Mouse (Mus musculus) heart, embryonic 16.5 days (tissue): ENCODE measurements at regions not wholly inside any gene's neighbourhood (a gene's known extent, or its start where the extent isn't known, plus 50 kb on each side); places are given as distances from the start of the nearest gene placed in this dataset.

Experiments used
- ATAC-seq: fragments of 200-750 bp; cut with Nextera tagmentation; replicated peaks from 2 replicates; pipeline ENCODE4 v1.8.0; 2017; ENCODE audit warnings: moderate number of reproducible peaks; ENCODE audit not compliant: insufficient read depth, low FRiP score; ENCODE audit errors: extremely low read depth
- H3K27ac ChIP-seq: fragments of 300-500 bp; sonication (generic); 2 replicates; pipeline ENCODE4 v1.5.1; 2014; ENCODE audit warnings: mild to moderate bottlenecking, low read length, control low read depth, moderate library complexity
- H3K27me3 ChIP-seq: fragments of 300-500 bp; sonication (generic); 2 replicates; pipeline ENCODE4 v1.6.1; 2014; ENCODE audit warnings: low read length, mixed read lengths; ENCODE audit not compliant: control insufficient read depth, insufficient read depth
- H3K36me3 ChIP-seq: fragments of 300-500 bp; sonication (generic); 2 replicates; pipeline ENCODE4 v1.6.1; 2014; ENCODE audit not compliant: control insufficient read depth, insufficient read depth
- H3K4me1 ChIP-seq: fragments of 300-500 bp; sonication (generic); 2 replicates; pipeline ENCODE4 v1.6.1; 2014; ENCODE audit warnings: low read length, mixed read lengths; ENCODE audit not compliant: control insufficient read depth, insufficient read depth
- H3K4me2 ChIP-seq: fragments of 300-500 bp; sonication (generic); 2 replicates; pipeline ENCODE4 v1.6.1; 2014; ENCODE audit warnings: low read depth, mild to moderate bottlenecking, control low read depth, low read length
- H3K4me3 ChIP-seq: fragments of 300-500 bp; sonication (generic); 2 replicates; pipeline ENCODE4 v1.5.1; 2014; ENCODE audit warnings: mild to moderate bottlenecking, control low read depth, low read length
- H3K9ac ChIP-seq: fragments of 300-500 bp; sonication (generic); 2 replicates; pipeline ENCODE4 v1.6.1; 2014; ENCODE audit warnings: low read length, control low read depth
- H3K9me3 ChIP-seq: fragments of 300-500 bp; sonication (generic); replicated peaks from 2 replicates; pipeline ENCODE4 v1.6.1; 2016; ENCODE audit warnings: low read length; ENCODE audit not compliant: control insufficient read depth
- WGBS: fragments of 180-500 bp; shearing (Covaris S2); extraction: QIAGEN DNeasy Blood & Tissue Kit; methylation state at CpG from one replicate; pipeline ENCODE4 v1.1.7; 2014; 5-methylcytosine and 5-hydroxymethylcytosine counted together

DNA sequence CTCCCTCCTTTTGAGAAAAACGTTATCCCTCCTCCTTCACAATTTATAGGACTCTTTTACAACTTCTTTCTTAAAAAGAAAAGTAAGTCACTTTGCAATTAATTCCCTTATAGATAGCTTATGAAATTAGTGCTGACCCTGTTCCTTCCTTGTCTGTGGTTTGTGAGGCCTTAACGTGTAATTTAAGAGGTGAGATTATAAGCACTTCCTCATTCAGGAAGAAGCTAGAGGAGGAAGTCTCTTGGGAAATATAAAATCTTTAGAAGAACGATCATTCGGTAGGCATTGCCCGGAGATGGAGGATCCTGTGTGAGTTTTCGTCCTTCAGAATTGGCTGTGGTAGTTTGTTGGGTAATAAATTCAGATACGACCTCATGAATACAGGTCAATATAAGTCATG, 98.0 kb downstream of the Mbl2 start:
- Histone ChIP-seq H3K4me1 (no peaks in the 10 kb centered on the region), H3K36me3 (no peaks in the 10 kb centered on the region), H3K4me2 (no peak overlapping the region), H3K9me3 (no peaks in the 10 kb centered on the region), H3K27ac (no peak overlapping the region), H3K9ac (no peak overlapping the region), H3K4me3 (no peak overlapping the region), H3K27me3 (no peaks in the 10 kb centered on the region)
- WGBS, result 79% methylated on average over 7 of the region's 7 CpGs
- ATAC-seq, result no peak

DNA sequence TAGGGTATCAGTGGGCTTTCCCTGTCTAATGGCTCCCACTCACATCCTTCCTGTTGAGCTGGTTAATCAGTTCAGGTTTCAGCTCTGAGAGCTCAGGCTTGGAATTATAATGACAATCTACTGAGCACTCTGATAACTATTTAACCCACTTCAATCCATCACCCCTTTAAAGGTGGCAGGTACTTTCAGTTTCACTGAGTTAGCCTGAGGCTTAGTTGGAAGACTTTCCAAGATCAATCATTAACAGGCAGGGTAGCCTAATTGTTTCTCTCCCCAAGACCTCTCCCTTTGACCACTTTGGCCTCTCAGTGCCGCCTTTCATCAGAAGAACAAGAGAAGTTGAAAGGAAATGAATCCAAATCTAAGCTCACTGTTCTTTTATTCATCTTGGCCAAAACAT, 99.1 kb downstream of the Mbl2 start:
- Histone ChIP-seq H3K36me3 (no peaks in the 10 kb centered on the region), H3K9me3 (no peaks in the 10 kb centered on the region), H3K4me1 (no peaks in the 10 kb centered on the region), H3K4me2 (no peak overlapping the region), H3K4me3 (no peak overlapping the region), H3K27ac (no peak overlapping the region), H3K9ac (no peak overlapping the region), H3K27me3 (no peaks in the 10 kb centered on the region)
- 66% methylated on average over 1 of the region's 1 CpGs for WGBS
- ATAC-seq, result no peak

- Histone ChIP-seq H3K4me1 (no peaks in the 10 kb centered on the region), H3K9me3 (no peaks in the 10 kb centered on the region), H3K36me3 (no peaks in the 10 kb centered on the region), H3K27me3 (no peaks in the 10 kb centered on the region), H3K4me2 (no peak overlapping the region), H3K4me3 (no peak overlapping the region), H3K9ac (no peak overlapping the region), H3K27ac (no peak overlapping the region)
- 81% methylated on average over 5 of the region's 5 CpGs for WGBS
- no peak for ATAC-seq
Observed at GRCm38 (mm10) chr19:30344401-30344800, 111.7 kb downstream of the Mbl2 start.

- 70% methylated on average over 6 of the region's 6 CpGs for WGBS
Observed at GRCm38 (mm10) chr19:30348924-30349323, 116.2 kb downstream of the Mbl2 start.

DNA sequence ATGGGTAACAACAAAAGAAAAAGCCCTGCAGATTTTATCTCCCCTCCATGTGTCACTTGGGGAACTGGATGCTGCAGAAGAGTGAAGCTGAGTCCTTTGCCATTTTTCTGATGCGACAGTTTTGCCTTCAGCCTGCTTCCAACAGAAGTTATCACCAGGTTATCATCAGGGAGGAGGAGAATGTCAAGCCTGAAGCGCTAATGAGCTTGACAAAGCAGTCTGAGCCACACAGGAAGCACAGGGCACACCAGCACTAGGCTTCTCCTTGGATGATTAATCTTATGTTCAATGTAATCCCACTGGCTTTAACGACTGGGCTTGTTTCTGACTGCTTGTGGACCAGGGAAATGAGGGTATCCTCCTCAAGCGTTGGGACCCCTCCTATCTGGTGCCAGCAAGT, 122.2 kb downstream of the Mbl2 start:
- Histone ChIP-seq H3K27me3 (no peaks in the 10 kb centered on the region), H3K4me3 (no peak overlapping the region), H3K4me1 (peaks cover 3% of the 10 kb centered on the region; the same call in 1 of the 2 replicates), H3K4me2 (no peak overlapping the region), H3K9ac (no peak overlapping the region), H3K9me3 (no peaks in the 10 kb centered on the region), H3K27ac (no peak overlapping the region), H3K36me3 (no peaks in the 10 kb centered on the region)
- no peak for ATAC-seq
- WGBS, result 9% methylated on average over 4 of the region's 4 CpGs

More at GRCm38 (mm10) chr19:30348924-30349323, 116.2 kb downstream of the Mbl2 start:
- no peak overlapping the region for H3K27ac ChIP-seq
- no peak overlapping the region for H3K4me3 ChIP-seq
- no peaks in the 10 kb centered on the region for H3K27me3 ChIP-seq
- H3K9ac ChIP-seq, result no peak overlapping the region
- H3K9me3 ChIP-seq, result no peaks in the 10 kb centered on the region
- no peaks in the 10 kb centered on the region for H3K36me3 ChIP-seq
- no peak for ATAC-seq
- no peaks in the 10 kb centered on the region for H3K4me1 ChIP-seq
- no peak overlapping the region for H3K4me2 ChIP-seq

DNA sequence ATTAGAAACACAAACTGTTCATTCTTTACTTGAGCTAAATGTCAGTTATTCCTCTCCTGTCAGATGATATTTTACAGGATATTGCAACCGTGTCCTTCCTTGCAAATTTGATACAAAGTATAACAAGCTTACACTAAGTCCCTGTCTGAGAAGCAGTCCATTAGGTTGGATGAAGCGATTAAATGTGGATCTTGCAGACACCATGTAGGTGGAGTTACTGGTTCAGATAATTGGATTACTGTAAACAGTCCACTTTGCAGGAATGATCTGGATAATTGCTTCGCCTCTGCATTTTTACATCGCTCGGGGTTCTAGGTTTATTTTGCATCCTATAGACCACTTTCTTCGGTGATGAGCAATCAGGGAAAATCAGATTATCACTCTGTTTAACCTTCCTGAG, 126.2 kb downstream of the Mbl2 start:
- Histone ChIP-seq H3K4me2 (no peak overlapping the region), H3K27me3 (no peaks in the 10 kb centered on the region), H3K9me3 (no peaks in the 10 kb centered on the region), H3K9ac (no peak overlapping the region), H3K27ac (no peak overlapping the region), H3K4me1 (peaks cover 3% of the 10 kb centered on the region; the same call in 1 of the 2 replicates), H3K36me3 (no peaks in the 10 kb centered on the region), H3K4me3 (no peak overlapping the region)
- no peak for ATAC-seq
- 75% methylated on average over 6 of the region's 6 CpGs for WGBS

DNA sequence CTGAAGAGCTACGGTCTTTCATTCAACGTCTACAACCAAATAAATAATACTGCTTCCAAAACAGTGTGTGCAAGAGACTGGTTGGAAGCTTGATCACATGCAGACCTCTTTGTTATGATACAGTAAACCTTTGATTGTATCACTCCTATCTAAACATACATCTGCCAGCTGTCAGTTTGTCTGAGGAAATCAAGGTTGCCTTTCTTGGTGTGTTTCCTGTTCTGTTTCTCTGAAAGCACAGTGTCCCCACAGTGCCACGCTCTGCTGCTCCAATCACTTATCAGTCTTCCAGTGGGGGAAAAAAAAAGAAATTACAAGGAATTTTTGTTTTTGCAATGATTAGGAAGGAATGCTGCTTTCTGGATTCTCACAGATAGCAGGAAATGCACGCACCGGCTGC, 139.2 kb downstream of the Mbl2 start:
- ATAC-seq, result no peak
- 33% methylated on average over 5 of the region's 5 CpGs for WGBS
- Histone ChIP-seq H3K4me3 (no peak overlapping the region), H3K9me3 (no peaks in the 10 kb centered on the region), H3K4me1 (peaks cover 3% of the 10 kb centered on the region; the same call in 1 of the 2 replicates), H3K4me2 (no peak overlapping the region), H3K27me3 (no peaks in the 10 kb centered on the region), H3K36me3 (no peaks in the 10 kb centered on the region), H3K27ac (no peak overlapping the region), H3K9ac (no peak overlapping the region)

DNA sequence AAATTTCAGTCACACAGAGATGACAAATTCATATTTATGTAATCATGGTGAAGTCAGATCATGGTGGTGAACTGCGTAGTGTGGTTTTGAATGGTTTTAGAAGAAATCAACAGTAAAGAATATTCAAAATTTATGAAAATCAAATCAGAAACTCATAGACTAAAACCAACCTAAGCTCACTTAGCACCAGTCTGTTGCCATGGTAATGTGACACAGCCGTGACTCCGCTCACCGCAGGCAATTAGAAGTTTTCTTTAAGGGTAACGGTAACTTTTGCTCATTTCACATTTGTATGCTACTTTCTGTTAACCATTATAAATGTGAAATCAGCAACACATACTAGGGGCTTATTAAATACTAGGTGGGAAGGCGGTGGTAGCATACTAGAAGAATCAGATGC, 147.0 kb downstream of the Mbl2 start:
- WGBS, result 75% methylated on average over 6 of the region's 6 CpGs
- Histone ChIP-seq H3K4me1 (no peaks in the 10 kb centered on the region), H3K27ac (no peak overlapping the region), H3K9ac (no peak overlapping the region), H3K4me3 (no peak overlapping the region), H3K4me2 (no peak overlapping the region), H3K27me3 (no peaks in the 10 kb centered on the region), H3K36me3 (no peaks in the 10 kb centered on the region), H3K9me3 (no peaks in the 10 kb centered on the region)
- no peak for ATAC-seq

GRCm38 (mm10) chr19:30380515-30381206, 147.9 kb downstream of the Mbl2 start:
- WGBS, result 35% methylated on average over 6 of the region's 6 CpGs
- ATAC-seq, result no peak
- no peaks in the 10 kb centered on the region for H3K9me3 ChIP-seq
- no peak overlapping the region for H3K27ac ChIP-seq
- H3K9ac ChIP-seq, result no peak overlapping the region
- no peaks in the 10 kb centered on the region for H3K36me3 ChIP-seq
- no peaks in the 10 kb centered on the region for H3K4me1 ChIP-seq
- no peak overlapping the region for H3K4me3 ChIP-seq
- H3K27me3 ChIP-seq, result no peaks in the 10 kb centered on the region
- H3K4me2 ChIP-seq, result peak overlapping the region; percentile 18; the same call in 1 of the 2 replicates
